Mouse (Mus musculus): Measurements from ENCODE around the gene Erbb2. TPM values are rescaled to one million over a fixed set of nuclear protein-coding genes. Genes with fewer than 3 reads are reported as not detected.

The Erbb2 gene
- polyA plus RNA-seq, 1 experiment, result not detected

- no peak for TF ChIP-seq GATA1 (IDR thresholded peaks at IDR 0.05; ENCODE audit: low read length)
Measured at GRCm38 (mm10) chr11:98438331-98439158, 26.3 kb downstream of the Erbb2 start, which contains the start of gene Mien1. Gene Mien1 (minus strand): TSS chr11:98438991.

- TF ChIP-seq GATA1 (IDR thresholded peaks at IDR 0.05; ENCODE audit: low read length), result no peak
Measured at GRCm38 (mm10) chr11:98443688-98444087, 31.4 kb downstream of the Erbb2 start.

- no peak for TF ChIP-seq GATA1 (IDR thresholded peaks at IDR 0.05; ENCODE audit: low read length)
Measured at GRCm38 (mm10) chr11:98445238-98445637, 33.0 kb downstream of the Erbb2 start.

GRCm38 (mm10) chr11:98445679-98446078 is 33.4 kb downstream of the Erbb2 start:
- TF ChIP-seq GATA1 (IDR thresholded peaks at IDR 0.05; ENCODE audit: low read length), result no peak

- no peak for TF ChIP-seq GATA1 (IDR thresholded peaks at IDR 0.05; ENCODE audit: low read length)
Measured at GRCm38 (mm10) chr11:98446213-98446561, 33.9 kb downstream of the Erbb2 start, which contains the start of gene Grb7. Gene Grb7 (plus strand): TSS chr11:98446394.

- no peak for TF ChIP-seq GATA1 (IDR thresholded peaks at IDR 0.05; ENCODE audit: low read length)
Measured at GRCm38 (mm10) chr11:98446562-98447474, 34.5 kb downstream of the Erbb2 start.

DNA sequence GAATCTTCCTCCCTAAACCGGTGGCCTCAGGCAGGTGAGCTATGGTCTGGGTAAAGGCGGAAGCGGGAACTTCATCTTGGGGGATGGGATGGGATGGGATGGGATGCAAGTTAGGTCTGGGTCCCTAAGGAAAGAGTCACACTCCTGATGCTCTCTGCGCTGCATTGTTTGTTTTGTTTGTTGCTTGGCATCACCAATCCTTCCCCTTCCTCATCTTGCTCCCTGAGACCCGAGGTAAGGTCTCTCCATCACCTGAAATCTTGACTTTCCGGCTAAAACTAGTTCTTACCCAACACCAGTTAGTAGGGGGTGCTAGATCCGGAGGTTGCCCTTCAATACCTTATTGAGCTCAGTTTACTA is 35.2 kb downstream of the Erbb2 start:
- TF ChIP-seq GATA1 (IDR thresholded peaks at IDR 0.05; ENCODE audit: low read length), result no peak

DNA sequence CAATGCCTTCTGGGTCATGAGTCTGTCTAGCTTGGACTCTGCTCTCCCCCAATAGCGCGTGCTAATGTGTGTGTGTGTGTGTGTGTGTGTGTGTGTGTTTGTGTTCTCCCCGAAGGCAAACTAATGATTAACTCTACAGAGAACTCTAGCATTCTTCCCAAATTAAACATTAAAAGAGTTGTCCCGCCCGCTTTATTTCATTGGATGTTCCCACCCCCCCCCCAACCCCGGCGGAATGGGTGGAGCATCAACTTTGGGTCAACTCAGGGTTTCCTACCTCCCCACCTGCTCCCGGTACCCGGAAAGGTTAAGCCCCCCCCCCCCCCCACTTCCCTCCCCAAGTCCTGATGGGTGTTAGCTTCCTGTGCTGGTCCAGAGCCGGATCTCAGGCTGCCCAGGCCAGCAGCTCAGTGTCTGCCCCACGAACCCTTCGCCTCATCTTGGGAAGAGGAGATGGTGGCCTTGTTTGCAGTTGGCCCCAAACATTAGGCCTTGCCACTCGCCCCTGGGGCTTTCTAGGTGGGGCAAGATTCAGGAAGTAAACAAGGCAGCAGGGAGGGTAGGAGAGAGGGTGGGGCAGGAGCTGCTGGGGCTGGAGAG is 36.0 kb downstream of the Erbb2 start:
- TF ChIP-seq GATA1 (IDR thresholded peaks at IDR 0.05; ENCODE audit: low read length), result no peak

- no peak for TF ChIP-seq GATA1 (IDR thresholded peaks at IDR 0.05; ENCODE audit: low read length)
Measured at GRCm38 (mm10) chr11:98449419-98449818, 37.1 kb downstream of the Erbb2 start.

DNA sequence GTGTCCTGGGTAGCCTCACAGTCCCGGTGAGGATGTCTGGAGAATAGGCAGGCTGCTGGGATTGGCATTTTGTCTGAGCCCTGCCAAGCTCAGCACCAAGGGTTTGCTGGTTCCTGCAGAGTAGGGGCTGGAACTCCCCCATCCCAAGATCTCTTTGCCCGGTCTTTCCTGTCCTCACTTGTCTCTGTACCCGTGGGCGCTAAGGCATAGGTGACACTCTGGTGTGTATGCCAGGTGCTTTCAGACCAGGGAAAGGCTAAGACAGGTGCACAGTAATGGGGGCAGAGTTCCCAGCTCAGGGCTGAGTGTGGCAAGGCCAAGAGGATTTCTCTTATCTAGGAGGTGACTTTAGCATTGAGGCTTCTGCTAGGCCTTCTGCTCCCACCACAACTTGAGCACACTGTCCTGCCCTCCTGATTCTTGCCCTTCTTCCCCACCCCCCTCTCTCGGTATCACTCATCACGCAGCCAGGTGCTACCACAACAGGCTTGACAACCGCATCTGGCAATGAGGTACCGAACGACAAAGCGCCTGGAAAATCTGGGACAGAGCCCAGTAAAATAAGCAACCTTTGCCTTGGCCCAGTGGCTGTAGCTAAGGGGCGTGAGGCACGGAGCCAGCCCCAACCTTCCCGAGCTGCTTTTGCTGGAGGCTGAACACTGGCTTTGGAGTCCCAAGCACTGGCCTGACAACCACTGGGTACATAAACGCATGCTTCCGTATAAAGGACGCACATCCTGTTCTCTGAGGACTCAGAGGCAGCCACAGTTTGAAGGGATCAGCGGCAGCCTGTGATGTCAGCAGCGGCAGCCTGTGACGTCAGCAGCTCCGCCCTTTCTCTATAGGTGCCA is 37.9 kb downstream of the Erbb2 start:
- TF ChIP-seq GATA1 (IDR thresholded peaks at IDR 0.05; ENCODE audit: low read length), result no peak

GRCm38 (mm10) chr11:98455484-98455883 is 43.2 kb downstream of the Erbb2 start:
- no peak for TF ChIP-seq GATA1 (IDR thresholded peaks at IDR 0.05; ENCODE audit: low read length)

DNA sequence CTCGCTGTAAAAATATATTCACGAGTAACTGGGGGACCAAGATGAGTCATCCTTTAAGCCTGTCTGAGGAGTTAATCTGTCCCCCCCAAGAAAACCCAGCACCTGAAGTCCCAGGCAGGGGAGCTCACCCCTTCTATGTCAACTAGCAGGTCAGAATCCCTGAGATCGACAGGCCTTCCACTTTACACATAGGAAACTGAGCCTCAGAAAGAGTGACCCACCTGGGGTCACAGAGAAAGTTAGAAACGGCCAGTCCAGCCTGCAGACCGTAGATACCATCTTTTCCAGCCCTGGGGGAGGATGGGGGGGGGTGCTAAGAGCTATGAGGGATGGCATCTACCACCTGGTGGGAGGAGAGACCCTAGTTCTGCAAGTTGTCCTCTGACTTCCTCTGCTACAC is 44.3 kb downstream of the Erbb2 start:
- TF ChIP-seq GATA1 (IDR thresholded peaks at IDR 0.05; ENCODE audit: low read length), result no peak

- TF ChIP-seq GATA1 (IDR thresholded peaks at IDR 0.05; ENCODE audit: low read length), result no peak
Measured at GRCm38 (mm10) chr11:98456945-98457344, 44.7 kb downstream of the Erbb2 start.

- no peak for TF ChIP-seq GATA1 (IDR thresholded peaks at IDR 0.05; ENCODE audit: low read length)
Measured at GRCm38 (mm10) chr11:98457367-98458120, 45.3 kb downstream of the Erbb2 start.
